Mouse (Mus musculus) heart, embryonic 15.5 days (tissue): ENCODE results near the gene Ros1. TPM values are rescaled to one million over a fixed set of nuclear protein-coding genes. Genes with fewer than 3 reads are reported as not detected.

ENCODE experiments used
- ATAC-seq: fragments of 200-750 bp; cut with Nextera tagmentation; replicated peaks from 2 replicates; pipeline ENCODE4 v1.8.0; 2017; ENCODE audit warnings: low read depth, moderate TSS enrichment; ENCODE audit not compliant: insufficient number of reproducible peaks, insufficient read depth, low FRiP score
- H3K27ac ChIP-seq: fragments of 300-500 bp; sonication (generic); 2 replicates; pipeline ENCODE4 v1.5.1; 2015; ENCODE audit warnings: mild to moderate bottlenecking, inconsistent platforms
- H3K27me3 ChIP-seq: fragments of 300-500 bp; sonication (generic); 2 replicates; pipeline ENCODE4 v1.6.1; 2015; ENCODE audit warnings: inconsistent platforms
- H3K36me3 ChIP-seq: fragments of 300-500 bp; sonication (generic); 2 replicates; pipeline ENCODE4 v1.6.1; 2015; ENCODE audit warnings: mild to moderate bottlenecking, inconsistent platforms
- H3K4me1 ChIP-seq: fragments of 300-500 bp; sonication (generic); replicated peaks from 2 replicates; pipeline ENCODE4 v1.6.1; 2015; ENCODE audit warnings: inconsistent platforms
- H3K4me2 ChIP-seq: fragments of 300-500 bp; sonication (generic); 2 replicates; pipeline ENCODE4 v1.6.1; 2015; ENCODE audit warnings: inconsistent platforms, mild to moderate bottlenecking, moderate library complexity
- H3K4me3 ChIP-seq: fragments of 300-500 bp; sonication (generic); 2 replicates; pipeline ENCODE4 v1.5.1; 2015; ENCODE audit warnings: mild to moderate bottlenecking, inconsistent platforms
- H3K9ac ChIP-seq: fragments of 300-500 bp; sonication (generic); 2 replicates; pipeline ENCODE4 v1.6.1; 2015; ENCODE audit warnings: mild to moderate bottlenecking, inconsistent platforms
- H3K9me3 ChIP-seq: fragments of 300-500 bp; sonication (generic); replicated peaks from 2 replicates; pipeline ENCODE4 v1.6.1; 2016; ENCODE audit warnings: inconsistent platforms
- WGBS: fragments of 180-500 bp; shearing (Covaris S2); methylation state at CpG from one replicate; pipeline ENCODE4 v1.1.7; 2015; ENCODE audit warnings: mixed read lengths; 5-methylcytosine and 5-hydroxymethylcytosine counted together
- polyA plus RNA-seq: library from polyadenylated mRNA; unstranded; fragments of >200 nt; fragmentation: Nextera tagmentation; extraction: Ambion mirVana; gene quantifications from 2 replicates; pipeline ENCODE4 v1.2.1, GENCODE M21; 2015

Gene Ros1
- polyA plus RNA-seq, 1 experiment from 2014 or later: not detected

- Histone ChIP-seq H3K9ac (no peak overlapping the region), H3K4me3 (no peak overlapping the region), H3K9me3 (no peaks in the 10 kb centered on the region), H3K4me2 (no peak overlapping the region), H3K27me3 (no peaks in the 10 kb centered on the region), H3K36me3 (no peaks in the 10 kb centered on the region), H3K27ac (no peak overlapping the region), H3K4me1 (no peaks in the 10 kb centered on the region)
- WGBS: 24% methylated on average over 7 of the region's 7 CpGs
- no peak for ATAC-seq
Measured at GRCm38 (mm10) chr10:52216797-52217563, 21.9 kb upstream of the Ros1 start.

- Histone ChIP-seq H3K27ac (no peak overlapping the region), H3K4me2 (no peak overlapping the region), H3K4me1 (no peaks in the 10 kb centered on the region), H3K9ac (no peak overlapping the region), H3K36me3 (no peaks in the 10 kb centered on the region), H3K9me3 (no peaks in the 10 kb centered on the region), H3K4me3 (no peak overlapping the region), H3K27me3 (no peaks in the 10 kb centered on the region)
- no peak for ATAC-seq
- 21% methylated on average over 2 of the region's 2 CpGs for WGBS
Measured at GRCm38 (mm10) chr10:52215267-52215818, 20.3 kb upstream of the Ros1 start.

GRCm38 (mm10) chr10:52204006-52204405 lies 9.0 kb upstream of the Ros1 start:
- no peaks in the 10 kb centered on the region for H3K27me3 ChIP-seq
- H3K27ac ChIP-seq: no peak overlapping the region
- no peaks in the 10 kb centered on the region for H3K4me1 ChIP-seq
- H3K9ac ChIP-seq: no peak overlapping the region
- H3K4me3 ChIP-seq: no peak overlapping the region
- no peaks in the 10 kb centered on the region for H3K9me3 ChIP-seq
- no peak for ATAC-seq
- no peak overlapping the region for H3K4me2 ChIP-seq
- H3K36me3 ChIP-seq: no peaks in the 10 kb centered on the region
- WGBS: 74% methylated on average over 2 of the region's 2 CpGs

GRCm38 (mm10) chr10:52185900-52186299 lies 9.1 kb downstream of the Ros1 start:
- Histone ChIP-seq H3K4me1 (no peaks in the 10 kb centered on the region), H3K4me2 (no peak overlapping the region), H3K36me3 (no peaks in the 10 kb centered on the region), H3K27me3 (no peaks in the 10 kb centered on the region), H3K4me3 (no peak overlapping the region), H3K9ac (no peak overlapping the region), H3K27ac (no peak overlapping the region), H3K9me3 (no peaks in the 10 kb centered on the region)
- 75% methylated on average over 4 of the region's 4 CpGs for WGBS
- ATAC-seq: no peak

- H3K9ac ChIP-seq: no peak overlapping the region
- WGBS: 65% methylated on average over 3 of the region's 3 CpGs
- no peaks in the 10 kb centered on the region for H3K36me3 ChIP-seq
- ATAC-seq: no peak
- H3K4me2 ChIP-seq: no peak overlapping the region
- H3K27me3 ChIP-seq: no peaks in the 10 kb centered on the region
- H3K4me1 ChIP-seq: no peaks in the 10 kb centered on the region
- no peak overlapping the region for H3K4me3 ChIP-seq
- no peaks in the 10 kb centered on the region for H3K9me3 ChIP-seq
- no peak overlapping the region for H3K27ac ChIP-seq
Measured at GRCm38 (mm10) chr10:52182878-52183277, 12.2 kb downstream of the Ros1 start.

- Histone ChIP-seq H3K4me3 (no peak overlapping the region), H3K27me3 (no peaks in the 10 kb centered on the region), H3K4me2 (no peak overlapping the region), H3K36me3 (no peaks in the 10 kb centered on the region), H3K4me1 (no peaks in the 10 kb centered on the region), H3K9me3 (no peaks in the 10 kb centered on the region), H3K27ac (no peak overlapping the region), H3K9ac (no peak overlapping the region)
- WGBS: 66% methylated on average over 4 of the region's 4 CpGs
- ATAC-seq: no peak
Measured at GRCm38 (mm10) chr10:52174376-52174775, 20.7 kb downstream of the Ros1 start.

- Histone ChIP-seq H3K9ac (no peak overlapping the region), H3K9me3 (no peaks in the 10 kb centered on the region), H3K4me1 (no peaks in the 10 kb centered on the region), H3K36me3 (no peaks in the 10 kb centered on the region), H3K4me2 (no peak overlapping the region), H3K27ac (no peak overlapping the region), H3K27me3 (no peaks in the 10 kb centered on the region), H3K4me3 (no peak overlapping the region)
- ATAC-seq: no peak
- 89% methylated on average over 1 of the region's 1 CpGs for WGBS
Measured at GRCm38 (mm10) chr10:52170489-52170888, 24.6 kb downstream of the Ros1 start.

GRCm38 (mm10) chr10:52169841-52170240 lies 25.2 kb downstream of the Ros1 start:
- H3K4me1 ChIP-seq: no peaks in the 10 kb centered on the region; the same call in 1 of the 2 replicates
- H3K4me3 ChIP-seq: no peak overlapping the region
- ATAC-seq: no peak
- H3K27ac ChIP-seq: no peak overlapping the region
- no peaks in the 10 kb centered on the region for H3K27me3 ChIP-seq
- no peaks in the 10 kb centered on the region for H3K9me3 ChIP-seq
- no peak overlapping the region for H3K4me2 ChIP-seq
- no peak overlapping the region for H3K9ac ChIP-seq
- no peaks in the 10 kb centered on the region for H3K36me3 ChIP-seq
- 70% methylated on average over 5 of the region's 5 CpGs for WGBS

- Histone ChIP-seq H3K4me3 (no peak overlapping the region), H3K36me3 (no peaks in the 10 kb centered on the region), H3K27me3 (no peaks in the 10 kb centered on the region), H3K4me1 (no peaks in the 10 kb centered on the region; the same call in 1 of the 2 replicates), H3K4me2 (no peak overlapping the region), H3K27ac (no peak overlapping the region), H3K9ac (no peak overlapping the region), H3K9me3 (no peaks in the 10 kb centered on the region)
- 24% methylated on average over 1 of the region's 1 CpGs for WGBS
- ATAC-seq: no peak
Measured at GRCm38 (mm10) chr10:52165376-52165775, 29.7 kb downstream of the Ros1 start.

- no peak overlapping the region for H3K4me3 ChIP-seq
- 44% methylated on average over 3 of the region's 3 CpGs for WGBS
- H3K27ac ChIP-seq: no peak overlapping the region
- H3K36me3 ChIP-seq: no peaks in the 10 kb centered on the region
- no peaks in the 10 kb centered on the region for H3K27me3 ChIP-seq
- ATAC-seq: no peak
- H3K4me1 ChIP-seq: no peaks in the 10 kb centered on the region; the same call in 1 of the 2 replicates
- no peak overlapping the region for H3K4me2 ChIP-seq
- H3K9ac ChIP-seq: no peak overlapping the region
- H3K9me3 ChIP-seq: no peaks in the 10 kb centered on the region
Measured at GRCm38 (mm10) chr10:52160604-52161003, 34.4 kb downstream of the Ros1 start.

GRCm38 (mm10) chr10:52159704-52160103 lies 35.3 kb downstream of the Ros1 start:
- H3K27me3 ChIP-seq: no peaks in the 10 kb centered on the region
- H3K4me3 ChIP-seq: no peak overlapping the region
- WGBS: 89% methylated on average over 3 of the region's 3 CpGs
- no peak for ATAC-seq
- no peaks in the 10 kb centered on the region for H3K4me1 ChIP-seq
- H3K27ac ChIP-seq: no peak overlapping the region
- no peaks in the 10 kb centered on the region for H3K9me3 ChIP-seq
- H3K9ac ChIP-seq: no peak overlapping the region
- no peak overlapping the region for H3K4me2 ChIP-seq
- H3K36me3 ChIP-seq: no peaks in the 10 kb centered on the region
